Mouse (Mus musculus): ENCODE measurements around the gene Apaf1. TPM values are rescaled to one million over a fixed set of nuclear protein-coding genes. Genes with fewer than 3 reads are reported as not detected.

Gene Apaf1
- polyA plus RNA-seq, 1 experiment from 2014 or later = 35.4 TPM

DNA sequence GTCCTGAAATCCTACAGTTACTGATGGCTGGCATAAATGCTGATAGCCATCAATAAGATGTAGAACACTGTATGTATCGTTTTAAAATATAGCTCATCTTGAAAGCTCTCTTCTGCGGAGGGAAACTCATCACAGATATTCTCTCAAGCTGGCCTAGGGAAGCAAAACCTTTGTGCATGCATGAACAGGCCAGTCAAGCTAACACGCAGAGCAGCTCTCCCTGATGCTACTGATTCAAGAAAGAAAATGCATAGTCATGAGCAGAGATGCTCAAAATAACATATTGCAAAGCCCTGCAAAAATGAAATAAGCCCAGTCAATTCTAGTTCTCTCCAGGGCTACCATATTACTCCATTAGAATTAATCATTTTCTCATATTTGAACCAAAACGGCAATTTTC, 55.1 kb downstream of the Apaf1 start:
- WGBS = 97% methylated on average over 4 of the region's 4 CpGs
- peaks cover 8% of the 10 kb centered on the region; the same call in 1 of the 2 replicates for H3K36me3 ChIP-seq

DNA sequence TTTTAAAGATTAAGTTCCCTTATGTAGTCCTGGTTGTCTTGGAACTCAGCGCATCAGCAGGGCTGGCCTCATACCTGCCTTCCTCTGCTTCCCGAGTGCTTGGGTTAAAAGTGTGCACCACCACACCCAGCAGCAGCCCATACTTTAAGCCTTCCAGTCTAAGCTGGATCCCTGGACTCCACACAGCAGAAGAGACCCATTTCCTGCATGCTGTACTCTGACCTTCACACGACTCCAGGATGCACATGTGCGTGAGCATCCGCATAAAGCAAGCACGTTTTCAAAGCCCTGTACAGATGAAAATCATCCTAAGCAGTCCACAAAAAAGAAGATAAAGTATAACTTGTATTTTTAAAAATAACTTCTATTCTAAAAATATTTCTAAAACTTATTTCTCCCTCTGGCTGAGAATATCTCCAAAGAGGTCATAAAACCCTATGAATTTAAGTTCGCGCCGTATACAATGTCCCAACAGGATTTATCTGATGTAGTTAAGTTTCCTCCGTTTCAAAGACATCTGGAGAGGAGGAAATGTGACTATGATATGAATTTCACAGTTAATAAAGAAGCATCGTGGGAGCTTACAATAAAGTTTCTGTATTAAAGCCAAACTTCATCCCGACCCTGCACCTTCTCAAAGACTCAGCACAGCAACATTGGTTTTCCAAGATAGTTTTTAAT, 76.6 kb downstream of the Apaf1 start:
- Histone ChIP-seq H3K4me2 (replicated peaks) (no peak overlapping the region), H3K9ac (no peak overlapping the region), H3K27me3 (no peaks in the 10 kb centered on the region), H3K36me3 (peaks cover 20% of the 10 kb centered on the region), H3K4me1 (no peaks in the 10 kb centered on the region), H3K4me3 (no peak overlapping the region), H3K27ac (no peak overlapping the region), H3K9me3 (no peaks in the 10 kb centered on the region)
- WGBS = 84% methylated on average over 12 of the region's 12 CpGs
- no peak for ATAC-seq (ENCODE audit: insufficient number of reproducible peaks, insufficient read depth, low FRiP score, low TSS enrichment)

More for the DNA sequence above, 55.1 kb downstream of the Apaf1 start:
- no peak for ATAC-seq (ENCODE audit: insufficient number of reproducible peaks, insufficient read depth, low FRiP score, low TSS enrichment)
- H3K9ac ChIP-seq = no peak overlapping the region
- no peaks in the 10 kb centered on the region for H3K27me3 ChIP-seq
- H3K9me3 ChIP-seq = no peaks in the 10 kb centered on the region
- H3K4me1 ChIP-seq = no peaks in the 10 kb centered on the region
- no peak overlapping the region for H3K4me3 ChIP-seq
- no peak overlapping the region for H3K4me2 ChIP-seq (replicated peaks)
- no peak overlapping the region for H3K27ac ChIP-seq

DNA sequence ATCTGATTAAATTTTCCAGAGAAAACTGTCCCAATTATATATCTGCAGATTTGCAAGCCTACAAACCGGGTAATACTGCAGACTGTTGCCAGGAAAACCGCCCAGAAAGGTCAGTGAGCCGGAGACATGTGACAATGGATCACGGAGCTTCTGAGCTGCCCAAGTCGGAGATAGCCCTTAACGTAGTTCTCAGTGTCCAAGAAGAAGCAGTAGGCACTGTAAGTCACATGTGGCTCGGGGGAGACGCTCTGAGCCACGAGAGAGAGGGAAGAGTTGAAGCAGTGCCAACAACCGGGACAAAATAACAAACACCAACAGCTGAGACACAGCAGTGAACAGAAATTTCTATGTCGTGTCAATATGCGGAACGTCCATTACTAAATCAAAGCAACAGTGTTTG, 81.1 kb downstream of the Apaf1 start:
- H3K4me2 ChIP-seq (replicated peaks) = no peak overlapping the region
- ATAC-seq (ENCODE audit: insufficient number of reproducible peaks, insufficient read depth, low FRiP score, low TSS enrichment) = no peak
- no peak overlapping the region for H3K27ac ChIP-seq
- H3K4me1 ChIP-seq = no peaks in the 10 kb centered on the region
- H3K27me3 ChIP-seq = no peaks in the 10 kb centered on the region
- H3K9ac ChIP-seq = no peak overlapping the region
- 85% methylated on average over 13 of the region's 13 CpGs for WGBS
- no peak overlapping the region for H3K4me3 ChIP-seq
- no peaks in the 10 kb centered on the region for H3K9me3 ChIP-seq
- peaks cover 16% of the 10 kb centered on the region for H3K36me3 ChIP-seq

DNA sequence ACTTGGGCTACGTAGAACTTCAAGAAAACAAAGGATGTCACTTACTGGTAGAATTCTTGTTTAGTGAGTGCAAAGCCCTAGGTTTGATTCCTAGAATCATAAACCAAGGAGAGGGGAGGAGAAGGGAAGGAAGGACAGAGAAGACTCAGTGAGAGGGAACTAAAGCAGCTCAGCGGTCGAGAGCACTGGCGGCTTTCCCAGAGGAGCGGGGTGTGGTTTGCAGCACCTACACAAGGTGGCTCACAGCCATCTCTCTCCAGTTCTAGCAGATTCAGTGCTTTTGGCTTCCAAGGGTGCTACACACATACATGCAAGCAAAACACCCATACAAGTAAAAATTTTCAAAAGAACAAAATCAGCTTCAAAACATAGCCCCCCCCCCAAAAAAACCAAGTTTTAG, 82.7 kb downstream of the Apaf1 start:
- H3K27ac ChIP-seq = no peak overlapping the region
- H3K4me1 ChIP-seq = no peaks in the 10 kb centered on the region
- no peaks in the 10 kb centered on the region for H3K9me3 ChIP-seq
- 91% methylated on average over 5 of the region's 5 CpGs for WGBS
- no peaks in the 10 kb centered on the region for H3K27me3 ChIP-seq
- no peak overlapping the region for H3K4me2 ChIP-seq (replicated peaks)
- ATAC-seq (ENCODE audit: insufficient number of reproducible peaks, insufficient read depth, low FRiP score, low TSS enrichment) = no peak
- no peak overlapping the region for H3K4me3 ChIP-seq
- H3K9ac ChIP-seq = no peak overlapping the region
- H3K36me3 ChIP-seq = peaks cover 24% of the 10 kb centered on the region

DNA sequence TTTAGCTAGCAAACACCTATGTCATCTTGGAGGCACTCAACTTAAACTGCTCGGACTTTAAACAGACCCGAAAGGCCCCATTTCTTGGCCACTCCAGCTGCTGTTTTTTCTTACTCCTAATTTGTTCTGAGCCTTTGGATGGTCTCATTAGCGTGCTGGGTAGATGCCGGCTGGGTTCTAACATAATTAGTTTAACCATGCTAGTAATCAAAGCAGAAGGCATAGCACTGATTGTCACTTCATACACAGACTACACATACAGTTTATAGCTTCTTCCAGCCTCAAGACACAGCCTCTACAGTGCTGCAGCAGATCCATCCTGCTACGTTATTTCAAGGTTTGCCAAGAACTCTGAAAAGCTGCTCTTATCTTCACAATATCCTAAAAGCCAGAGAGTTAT, 88.7 kb downstream of the Apaf1 start:
- Histone ChIP-seq H3K9me3 (no peaks in the 10 kb centered on the region), H3K4me2 (replicated peaks) (no peak overlapping the region), H3K27me3 (no peaks in the 10 kb centered on the region), H3K4me3 (no peak overlapping the region), H3K9ac (no peak overlapping the region), H3K36me3 (peaks cover 34% of the 10 kb centered on the region), H3K4me1 (no peaks in the 10 kb centered on the region), H3K27ac (no peak overlapping the region)
- 83% methylated on average over 5 of the region's 5 CpGs for WGBS
- no peak for ATAC-seq (ENCODE audit: insufficient number of reproducible peaks, insufficient read depth, low FRiP score, low TSS enrichment)

DNA sequence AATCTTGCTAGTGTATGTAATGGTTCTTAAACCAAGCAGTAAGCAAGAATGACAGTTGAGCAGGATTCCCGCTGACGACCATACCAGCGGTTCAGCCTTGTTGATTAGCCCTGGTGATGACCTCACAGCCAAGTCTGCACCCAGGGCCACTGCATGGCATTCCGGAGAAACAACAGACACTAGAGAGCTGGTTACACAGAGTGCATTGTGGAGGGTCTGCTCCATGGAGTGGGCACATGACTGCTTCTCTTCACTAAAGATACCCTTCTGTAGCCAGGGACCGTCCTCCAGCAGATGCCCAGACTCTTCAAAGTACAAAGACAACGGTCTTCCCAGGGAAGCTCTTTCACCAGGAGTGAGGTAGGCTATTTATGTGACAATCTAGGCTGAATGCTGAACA, 90.3 kb downstream of the Apaf1 start:
- Histone ChIP-seq H3K4me2 (replicated peaks) (no peak overlapping the region), H3K4me3 (no peak overlapping the region), H3K27ac (no peak overlapping the region), H3K9me3 (no peaks in the 10 kb centered on the region), H3K27me3 (no peaks in the 10 kb centered on the region), H3K4me1 (no peaks in the 10 kb centered on the region), H3K36me3 (peaks cover 24% of the 10 kb centered on the region), H3K9ac (no peak overlapping the region)
- no peak for ATAC-seq (ENCODE audit: insufficient number of reproducible peaks, insufficient read depth, low FRiP score, low TSS enrichment)
- WGBS = 91% methylated on average over 6 of the region's 6 CpGs

DNA sequence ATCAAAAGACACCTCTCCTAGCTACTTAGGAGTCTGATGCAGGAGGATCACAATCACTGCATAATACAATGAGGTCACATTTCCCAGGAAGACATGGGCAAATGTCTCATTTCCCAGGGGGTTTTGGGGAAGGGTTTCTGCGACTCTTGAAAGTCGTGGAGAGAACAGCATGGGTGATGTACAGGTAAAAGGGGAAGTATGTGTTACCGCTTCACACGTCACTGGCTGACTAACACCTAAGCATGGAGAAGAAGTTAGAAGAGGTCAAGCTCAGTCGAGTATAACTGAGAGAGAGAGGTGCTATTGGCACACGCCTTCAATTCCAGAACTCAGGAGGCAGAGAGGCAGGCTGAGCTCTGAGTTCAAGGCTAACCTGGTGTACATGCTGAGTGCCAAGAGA, 92.2 kb downstream of the Apaf1 start:
- WGBS = 88% methylated on average over 6 of the region's 6 CpGs

DNA sequence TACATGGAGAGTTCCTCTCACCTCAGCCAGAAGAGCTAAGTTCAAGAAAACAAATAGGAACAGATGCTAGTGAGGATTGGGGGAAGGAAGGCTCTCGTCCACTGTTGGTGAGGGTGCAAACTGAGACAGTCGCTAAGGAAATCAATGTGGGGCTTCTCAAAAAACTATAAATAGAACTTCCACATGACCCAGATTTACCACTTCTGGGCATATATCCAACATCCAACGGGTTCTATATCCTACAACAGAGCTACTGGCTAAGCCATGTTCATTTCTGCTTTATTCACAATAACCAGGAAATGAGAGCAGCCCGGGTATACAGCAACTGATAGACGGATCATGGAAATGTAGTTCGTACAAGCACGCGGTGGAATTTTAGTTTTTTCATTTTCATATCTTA, 99.5 kb downstream of the Apaf1 start:
- Histone ChIP-seq H3K36me3 (no peaks in the 10 kb centered on the region), H3K4me2 (replicated peaks) (no peak overlapping the region), H3K9me3 (no peaks in the 10 kb centered on the region), H3K27ac (no peak overlapping the region), H3K9ac (no peak overlapping the region), H3K4me1 (no peaks in the 10 kb centered on the region), H3K27me3 (no peaks in the 10 kb centered on the region), H3K4me3 (no peak overlapping the region)
- WGBS = 82% methylated on average over 8 of the region's 8 CpGs
- no peak for ATAC-seq (ENCODE audit: insufficient number of reproducible peaks, insufficient read depth, low FRiP score, low TSS enrichment)

More for the DNA sequence above, 92.2 kb downstream of the Apaf1 start:
- peaks cover 15% of the 10 kb centered on the region for H3K36me3 ChIP-seq
- no peak overlapping the region for H3K9ac ChIP-seq
- no peak overlapping the region for H3K4me2 ChIP-seq (replicated peaks)
- no peak overlapping the region for H3K27ac ChIP-seq
- H3K4me1 ChIP-seq = no peaks in the 10 kb centered on the region
- no peak for ATAC-seq (ENCODE audit: insufficient number of reproducible peaks, insufficient read depth, low FRiP score, low TSS enrichment)
- H3K9me3 ChIP-seq = no peaks in the 10 kb centered on the region
- no peaks in the 10 kb centered on the region for H3K27me3 ChIP-seq
- H3K4me3 ChIP-seq = no peak overlapping the region

DNA sequence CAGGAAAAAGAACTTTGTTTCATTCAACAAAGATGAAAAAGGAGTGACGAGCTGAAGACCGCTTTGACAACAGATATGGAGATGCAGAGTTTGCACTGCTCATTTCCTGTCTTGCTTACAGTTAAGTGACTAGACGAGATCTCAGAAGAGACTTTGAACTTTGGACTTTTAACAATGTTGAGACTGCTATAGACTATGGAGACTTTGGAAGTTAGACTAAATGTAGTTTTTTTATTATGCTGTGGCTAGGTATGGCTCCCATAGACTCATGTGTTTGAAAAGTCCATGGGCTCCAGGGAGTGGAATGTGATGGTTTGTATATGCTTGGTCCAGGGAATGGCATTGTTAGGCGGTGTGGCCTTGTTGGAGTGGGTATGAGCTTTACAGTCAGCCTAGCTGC, 100.8 kb downstream of the Apaf1 start:
- H3K4me3 ChIP-seq = no peak overlapping the region
- no peaks in the 10 kb centered on the region for H3K36me3 ChIP-seq
- H3K4me2 ChIP-seq (replicated peaks) = no peak overlapping the region
- H3K9ac ChIP-seq = no peak overlapping the region
- H3K9me3 ChIP-seq = no peaks in the 10 kb centered on the region
- no peak overlapping the region for H3K27ac ChIP-seq
- no peaks in the 10 kb centered on the region for H3K27me3 ChIP-seq
- 90% methylated on average over 4 of the region's 4 CpGs for WGBS
- ATAC-seq (ENCODE audit: insufficient number of reproducible peaks, insufficient read depth, low FRiP score, low TSS enrichment) = no peak
- H3K4me1 ChIP-seq = no peaks in the 10 kb centered on the region

DNA sequence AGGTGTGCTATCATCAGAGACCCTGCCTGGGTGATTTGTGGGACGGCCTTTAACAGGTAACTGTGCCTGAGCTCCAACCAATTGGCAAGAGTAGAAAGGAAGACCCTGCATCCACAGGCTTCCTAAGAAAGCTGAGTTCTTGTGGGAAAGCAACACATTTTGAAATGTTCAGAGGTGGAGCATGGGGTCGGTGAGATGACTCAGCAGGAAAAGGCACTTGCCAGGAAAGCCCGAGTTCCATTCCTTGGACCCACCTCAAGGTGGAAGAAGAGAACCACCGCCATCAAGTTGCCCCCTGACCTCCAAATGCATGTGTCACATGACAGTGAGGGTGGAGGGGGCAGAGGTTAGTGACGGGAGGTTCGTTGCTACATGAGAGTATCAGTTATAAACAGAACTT, 108.1 kb downstream of the Apaf1 start:
- H3K4me2 ChIP-seq (replicated peaks) = no peak overlapping the region
- no peaks in the 10 kb centered on the region for H3K9me3 ChIP-seq
- H3K27me3 ChIP-seq = peaks cover 6% of the 10 kb centered on the region
- 84% methylated on average over 6 of the region's 6 CpGs for WGBS
- no peak for ATAC-seq (ENCODE audit: insufficient number of reproducible peaks, insufficient read depth, low FRiP score, low TSS enrichment)
- H3K36me3 ChIP-seq = no peaks in the 10 kb centered on the region
- H3K4me1 ChIP-seq = 0 out of 2 replicates have a peak, but pooled peaks cover 4% of the 10 kb centered on the region
- no peak overlapping the region for H3K9ac ChIP-seq
- H3K27ac ChIP-seq = no peak overlapping the region
- H3K4me3 ChIP-seq = no peak overlapping the region

DNA sequence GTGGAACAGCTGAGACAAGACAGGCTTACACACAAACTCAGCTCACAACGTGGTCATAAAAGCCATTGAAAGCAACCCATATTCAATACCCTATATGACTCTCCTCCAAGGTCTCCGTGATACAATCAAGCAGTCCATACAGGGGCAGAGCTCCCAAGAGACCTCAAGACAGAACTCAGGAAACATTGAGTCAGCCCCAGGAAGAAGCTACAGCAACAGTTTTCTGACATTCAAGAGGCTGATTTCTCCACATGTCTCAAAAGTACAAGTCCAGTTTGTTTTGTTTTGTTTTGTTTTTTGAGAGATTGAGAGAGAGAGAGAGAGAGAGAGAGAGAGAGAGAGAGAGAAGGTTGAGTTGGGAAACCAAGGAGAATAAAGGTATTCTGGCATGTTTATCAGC, 108.5 kb downstream of the Apaf1 start:
- no peak overlapping the region for H3K4me2 ChIP-seq (replicated peaks)
- H3K9ac ChIP-seq = no peak overlapping the region
- H3K36me3 ChIP-seq = no peaks in the 10 kb centered on the region
- H3K9me3 ChIP-seq = no peaks in the 10 kb centered on the region
- no peak for ATAC-seq (ENCODE audit: insufficient number of reproducible peaks, insufficient read depth, low FRiP score, low TSS enrichment)
- peaks cover 8% of the 10 kb centered on the region; the same call in 1 of the 2 replicates for H3K4me1 ChIP-seq
- 66% methylated on average over 2 of the region's 2 CpGs for WGBS
- no peak overlapping the region for H3K27ac ChIP-seq
- H3K4me3 ChIP-seq = no peak overlapping the region
- H3K27me3 ChIP-seq = peaks cover 10% of the 10 kb centered on the region

DNA sequence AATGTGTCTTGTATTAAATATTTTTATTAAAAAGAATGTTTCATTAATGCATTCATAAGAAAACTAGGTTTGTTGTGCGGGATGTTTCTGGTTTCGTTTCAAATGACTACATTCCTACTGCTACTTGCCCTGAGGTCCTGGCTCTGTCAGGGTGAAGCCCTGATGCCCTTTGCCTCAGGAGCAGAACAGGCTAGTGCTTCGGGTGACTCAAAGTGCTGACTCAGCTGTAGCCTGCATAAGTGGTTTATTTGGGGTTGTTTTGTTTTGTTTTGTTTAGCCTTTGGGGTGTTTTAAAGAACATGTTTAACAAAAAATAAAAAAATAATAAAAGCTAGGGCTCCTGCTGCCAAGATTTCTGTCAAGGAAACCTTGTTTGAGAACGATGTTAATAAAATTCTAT, 112.0 kb downstream of the Apaf1 start:
- Histone ChIP-seq H3K9me3 (no peaks in the 10 kb centered on the region), H3K4me1 (peaks cover 14% of the 10 kb centered on the region; the same call in 1 of the 2 replicates), H3K27ac (no peak overlapping the region), H3K4me2 (replicated peaks) (no peak overlapping the region), H3K27me3 (peaks cover 42% of the 10 kb centered on the region), H3K4me3 (no peak overlapping the region), H3K9ac (no peak overlapping the region), H3K36me3 (no peaks in the 10 kb centered on the region)
- WGBS = 22% methylated on average over 4 of the region's 4 CpGs
- no peak for ATAC-seq (ENCODE audit: insufficient number of reproducible peaks, insufficient read depth, low FRiP score, low TSS enrichment)

Data from embryonic facial prominence, embryonic 12.5 days (tissue).